Mouse (Mus musculus): ENCODE results near the gene Mfng.
A peak's percentile ranks its signal among the peaks of the same experiment; 100 is the strongest.

Mfng gene

DNA sequence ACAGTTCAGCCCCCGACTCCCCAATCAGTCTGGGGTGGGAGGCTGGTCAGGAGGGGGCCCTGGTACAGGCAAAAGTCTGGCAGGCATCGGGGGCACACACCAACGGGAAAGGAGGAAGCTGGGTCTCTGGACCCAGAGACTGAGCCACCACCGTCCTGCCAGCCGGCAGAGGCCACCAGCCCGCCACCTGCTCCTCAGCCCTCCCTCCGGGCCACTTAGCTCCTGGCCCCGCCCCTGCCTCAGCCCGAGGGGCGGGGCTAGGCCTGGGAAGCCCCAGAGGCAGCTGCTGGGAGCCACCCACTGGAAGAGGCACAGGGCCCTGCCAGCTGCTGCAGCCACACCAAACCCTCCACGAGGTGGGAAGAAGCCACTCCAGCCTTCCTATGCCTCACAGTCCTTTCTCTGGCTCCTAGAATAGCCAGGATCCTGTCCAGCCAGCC lies at the start of gene Mfng:
Mfng (minus strand) TSS at position 186 of the 440 bp plus-strand sequence.
- peak; percentile 27 to 30 for DNase-seq (ENCODE audit: low spot score in 2 of 2)

GRCm38 (mm10) chr15:78816074-78816391 lies 42.8 kb upstream of the Mfng start:
- no peak for DNase-seq (ENCODE audit: low spot score in 2 of 2)

GRCm38 (mm10) chr15:78815314-78816073 lies 42.2 kb upstream of the Mfng start:
- DNase-seq (ENCODE audit: low spot score in 2 of 2), result peak; percentile 22 to 37

GRCm38 (mm10) chr15:78813603-78814002 lies 40.3 kb upstream of the Mfng start:
- no peak for DNase-seq (ENCODE audit: low spot score in 2 of 2)

- no peak for DNase-seq (ENCODE audit: low spot score in 2 of 2)
These were observed 36.9 kb upstream of the Mfng start for GRCm38 (mm10) chr15:78810146-78810545.

- no peak for DNase-seq (ENCODE audit: low spot score in 2 of 2)
These were observed 36.5 kb upstream of the Mfng start for GRCm38 (mm10) chr15:78809739-78810138.

DNA sequence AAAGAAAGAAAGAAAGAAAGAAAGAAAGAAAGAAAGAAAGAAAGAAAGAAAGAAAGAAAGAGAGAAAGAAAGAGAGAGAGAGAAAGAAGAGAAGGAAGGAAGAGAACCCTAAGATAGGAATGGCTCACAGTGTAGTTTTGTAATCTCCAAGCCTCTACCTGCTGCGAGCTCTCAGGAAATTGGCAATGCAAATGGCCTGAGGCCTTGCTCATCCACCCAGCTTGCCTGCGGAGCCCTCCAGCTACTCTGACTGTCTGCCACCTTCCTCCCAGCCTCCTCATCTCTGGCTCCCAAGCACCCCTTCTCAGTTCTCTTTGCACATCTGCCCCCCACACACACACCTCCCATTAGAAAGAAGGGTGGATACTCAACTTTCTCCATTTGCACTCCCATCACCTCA lies 35.7 kb upstream of the Mfng start:
- no peak for DNase-seq (ENCODE audit: low spot score in 2 of 2)

DNA sequence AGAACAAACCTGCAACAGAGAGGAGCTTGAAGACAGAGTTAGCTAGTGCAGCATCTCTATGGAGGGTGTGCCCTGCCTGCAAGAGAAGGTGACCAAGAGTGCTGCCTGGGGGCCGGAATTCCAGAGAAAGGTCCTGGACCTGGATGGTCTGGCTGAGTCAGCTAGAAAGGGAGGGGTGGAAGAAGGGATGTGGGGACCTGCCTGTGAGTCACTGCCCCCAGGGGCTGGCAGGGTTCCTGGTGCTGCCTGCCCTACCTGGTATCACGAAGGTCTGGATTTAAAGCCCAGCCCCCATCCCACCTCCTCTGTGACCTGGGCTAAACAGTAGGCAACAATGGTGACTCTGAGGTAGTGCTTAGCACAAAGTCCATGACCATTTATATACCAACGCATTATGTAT lies 33.9 kb upstream of the Mfng start:
- no peak for DNase-seq (ENCODE audit: low spot score in 2 of 2)

- peak; percentile 26 to 27 for DNase-seq (ENCODE audit: low spot score in 2 of 2)
These were observed 33.3 kb upstream of the Mfng start for GRCm38 (mm10) chr15:78806614-78807013.

DNA sequence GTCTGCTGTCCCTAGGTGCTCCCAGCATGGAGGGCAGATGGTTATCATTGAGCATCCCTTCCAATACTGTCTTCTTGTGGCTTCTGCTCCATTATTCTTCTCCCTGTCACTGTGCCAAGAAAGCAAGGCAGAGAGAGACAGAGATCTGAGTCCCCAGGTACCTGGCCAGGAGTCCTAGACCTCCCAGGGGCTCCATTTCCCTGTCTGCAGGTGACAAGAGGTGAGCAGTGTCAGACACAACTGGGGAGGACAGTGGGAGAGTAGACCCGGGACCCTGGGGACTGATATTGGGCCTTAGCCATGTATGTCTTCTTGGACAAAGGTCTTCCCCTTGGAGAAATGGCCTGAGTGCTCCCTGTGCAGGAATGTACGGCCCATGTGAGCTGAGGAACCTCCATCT lies 32.1 kb upstream of the Mfng start:
- no peak for DNase-seq (ENCODE audit: low spot score in 2 of 2)

DNA sequence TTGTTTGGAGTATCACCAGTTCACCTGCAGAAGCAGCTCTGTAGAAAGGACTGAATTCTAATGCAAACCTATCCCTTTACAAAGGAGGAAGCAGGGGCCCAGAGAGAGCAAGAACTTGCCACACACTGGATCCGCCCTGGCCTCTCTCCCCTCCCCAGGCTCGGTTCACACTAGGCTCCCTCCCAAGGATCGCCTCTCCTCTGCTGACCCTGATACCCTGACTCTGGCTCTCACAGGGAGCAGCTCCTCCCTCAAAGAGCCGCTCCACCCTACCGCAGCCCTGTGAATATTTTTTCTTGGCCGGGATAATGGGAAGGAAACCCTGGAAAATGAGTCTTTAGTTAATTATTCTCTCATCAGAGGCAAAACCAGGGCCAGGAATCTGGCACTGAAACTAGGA lies 31.1 kb upstream of the Mfng start:
- no peak for DNase-seq (ENCODE audit: low spot score in 2 of 2)

- DNase-seq (ENCODE audit: low spot score in 2 of 2), result no peak
These were observed 30.2 kb upstream of the Mfng start for GRCm38 (mm10) chr15:78803499-78803900.

DNA sequence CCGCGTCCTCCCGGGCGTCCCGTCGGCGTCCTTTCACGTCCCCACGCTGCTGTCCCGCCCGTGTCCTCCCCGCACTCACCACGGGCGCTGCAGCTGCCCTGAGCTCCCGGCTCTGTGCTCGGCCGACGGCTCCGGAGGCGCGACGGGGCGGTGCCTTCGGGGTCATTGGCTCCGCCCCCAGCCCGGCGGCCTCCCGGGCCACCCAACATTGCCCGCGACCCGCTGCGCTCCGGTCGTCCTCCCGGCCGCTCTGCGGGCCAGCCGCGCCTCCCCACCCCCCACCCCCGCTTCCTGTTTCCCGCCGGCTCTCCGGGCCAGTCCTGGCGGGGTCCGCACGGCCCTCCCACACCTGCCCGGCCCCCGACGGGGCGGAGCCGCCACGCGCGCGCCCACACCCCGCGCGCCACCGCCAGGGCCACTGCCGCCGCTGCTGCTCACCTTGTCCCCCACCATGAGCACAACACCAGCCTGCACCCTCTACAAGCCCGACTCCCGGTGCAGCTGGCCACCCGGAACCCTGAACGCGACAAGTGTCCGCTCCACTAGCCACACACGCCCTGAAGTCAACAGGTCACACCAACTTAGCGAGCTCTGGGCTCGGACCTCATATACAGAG lies 29.6 kb upstream of the Mfng start, which contains the start of gene Card10:
Card10 (minus strand) TSS at position 267 of the 616 bp plus-strand sequence.
- DNase-seq (ENCODE audit: low spot score in 2 of 2), result no peak

DNA sequence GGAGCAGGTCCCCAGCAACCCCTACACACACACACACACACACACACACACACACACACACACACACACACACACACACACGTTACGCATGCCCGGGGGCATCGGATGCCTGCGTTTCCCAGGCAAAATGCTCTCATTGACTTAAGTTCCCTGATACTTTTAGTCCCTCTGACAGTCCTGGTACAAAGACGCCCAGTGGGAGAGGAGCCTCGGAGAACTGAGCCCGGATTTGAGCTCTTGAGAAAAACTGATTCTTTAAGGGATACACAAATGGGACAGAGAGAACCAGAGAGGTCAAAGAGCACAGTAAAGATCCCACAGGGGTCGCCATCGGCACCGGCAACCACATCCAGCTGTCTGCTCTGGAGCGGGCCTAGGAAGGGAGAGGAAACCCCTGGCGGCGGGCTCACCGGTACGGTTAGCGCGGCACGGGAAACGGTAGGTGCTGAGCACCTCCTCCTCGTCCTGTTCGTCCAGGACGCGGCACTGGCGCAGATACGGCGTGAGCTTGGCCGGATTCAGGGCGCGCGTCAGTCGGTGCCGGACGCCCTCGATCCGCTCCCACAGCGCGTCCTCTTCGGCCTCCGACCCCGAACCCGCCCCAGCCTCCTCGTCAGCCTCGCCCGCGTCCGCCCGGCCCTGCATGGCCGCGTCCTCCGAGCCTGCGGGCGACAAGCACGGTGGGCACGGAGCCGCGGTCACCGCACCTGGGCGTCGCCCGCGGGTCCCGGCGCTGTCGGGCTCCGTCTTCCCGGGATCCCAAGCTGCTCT lies 28.9 kb upstream of the Mfng start:
- DNase-seq (ENCODE audit: low spot score in 2 of 2), result no peak

GRCm38 (mm10) chr15:78801571-78801970 lies 28.3 kb upstream of the Mfng start:
- no peak for DNase-seq (ENCODE audit: low spot score in 2 of 2)

GRCm38 (mm10) chr15:78799029-78799428 lies 25.8 kb upstream of the Mfng start:
- DNase-seq (ENCODE audit: low spot score in 2 of 2), result peak; percentile 19 to 35

DNA sequence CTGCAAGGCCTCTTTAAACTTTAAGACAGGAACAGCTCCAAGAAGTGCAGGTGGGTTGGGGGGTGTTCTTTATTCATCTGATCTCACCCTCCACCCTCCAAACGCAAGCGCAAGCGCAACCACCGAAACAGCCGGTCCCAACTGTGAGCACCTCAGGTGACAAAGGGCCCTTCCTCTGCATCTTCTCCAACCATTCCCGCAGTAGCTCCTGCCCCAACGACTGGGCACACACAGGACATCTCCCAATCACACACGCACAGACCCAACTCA lies 23.7 kb upstream of the Mfng start:
- DNase-seq (ENCODE audit: low spot score in 2 of 2), result no peak

DNA sequence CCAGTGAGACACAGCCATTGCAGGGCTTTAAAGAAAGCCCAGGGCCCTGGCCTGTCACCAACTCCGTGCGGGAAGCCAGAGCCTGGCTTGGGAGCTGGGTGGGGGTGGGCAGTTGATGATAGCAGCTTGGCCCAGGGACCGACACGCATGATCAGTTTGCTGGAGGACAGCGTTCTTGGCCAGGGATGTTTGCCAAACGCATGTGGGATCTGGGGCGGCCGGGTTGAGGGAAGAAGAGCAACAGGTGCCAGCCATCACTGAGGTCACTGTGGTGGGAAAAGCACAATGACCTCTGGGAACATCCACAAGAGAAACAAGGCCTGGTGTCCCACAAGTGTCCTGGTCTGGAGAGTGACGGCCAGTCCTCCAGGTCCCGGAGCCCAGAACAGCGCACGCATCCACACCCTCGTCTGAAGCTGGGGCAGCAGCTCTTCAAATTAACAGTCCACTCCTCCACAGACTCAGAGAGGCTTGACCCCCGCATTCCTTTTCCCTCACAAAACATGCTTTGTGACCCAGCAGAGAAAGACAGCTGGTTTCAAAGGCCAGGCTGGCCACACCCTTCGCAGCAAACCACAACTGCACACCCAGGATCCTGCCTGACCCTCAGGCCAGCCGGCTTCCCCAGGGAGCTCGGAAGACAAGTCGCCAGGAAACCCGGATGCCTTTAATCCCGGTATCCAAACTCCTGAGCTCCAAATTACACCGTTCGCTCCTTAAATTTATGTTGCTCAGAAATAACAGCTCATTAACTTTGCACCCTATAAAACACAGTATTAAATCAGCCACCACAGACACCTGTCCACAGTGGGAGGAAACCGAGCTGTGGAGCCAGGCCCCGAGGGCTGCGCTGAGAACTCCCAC lies 23.2 kb upstream of the Mfng start:
- no peak for DNase-seq (ENCODE audit: low spot score in 2 of 2)

DNA sequence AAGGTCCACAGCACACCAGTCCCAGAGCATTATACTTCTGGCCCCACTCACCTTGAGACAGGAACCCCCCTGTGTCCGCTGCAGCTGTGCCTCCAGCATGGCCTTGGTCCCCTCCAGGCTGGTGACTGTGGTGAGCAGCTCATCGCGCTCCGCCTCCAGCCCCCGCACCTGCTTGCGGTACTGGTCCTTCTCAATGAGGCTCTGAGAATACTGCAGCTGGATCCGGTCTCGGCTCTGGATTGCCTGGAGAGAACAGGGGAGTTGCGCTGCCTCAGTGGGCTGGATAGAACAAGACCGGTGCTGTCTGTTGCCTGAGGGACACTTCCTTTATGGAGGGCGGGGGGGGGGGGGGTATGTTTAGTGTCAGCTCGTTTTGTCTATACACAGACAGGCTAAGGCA lies 17.7 kb upstream of the Mfng start:
- DNase-seq (ENCODE audit: low spot score in 2 of 2), result no peak

- no peak for DNase-seq (ENCODE audit: low spot score in 2 of 2)
These were observed 17.2 kb upstream of the Mfng start for GRCm38 (mm10) chr15:78790451-78790850.

DNA sequence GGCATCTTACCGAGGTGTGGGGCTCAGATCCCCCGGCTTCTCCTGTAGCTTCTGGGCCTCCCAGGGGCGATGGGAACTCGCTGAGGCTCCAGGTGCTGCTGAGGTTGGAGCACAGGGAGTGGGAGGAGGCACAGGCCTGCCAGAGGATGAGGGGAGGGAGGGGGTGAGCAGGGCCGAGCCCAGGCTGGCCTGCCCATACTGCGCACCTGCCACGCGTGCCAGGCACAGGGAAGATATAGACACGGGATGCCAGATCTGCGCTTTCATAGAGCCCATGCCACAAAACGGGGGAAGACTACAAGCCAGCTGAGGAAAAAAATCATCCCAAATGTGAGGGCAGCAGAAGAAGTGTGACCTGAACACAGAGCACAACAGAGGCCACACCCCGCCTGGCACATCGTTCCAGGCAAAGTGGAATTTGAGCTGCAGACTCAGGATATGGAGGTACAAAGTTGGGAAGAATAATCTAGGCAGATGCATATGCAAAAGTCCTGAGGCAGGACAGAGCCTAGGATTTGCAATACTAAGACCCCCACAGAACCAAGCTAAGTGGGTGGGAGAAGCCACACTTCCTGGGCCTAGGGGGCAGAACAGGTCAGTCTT lies 16.5 kb upstream of the Mfng start:
- no peak for DNase-seq (ENCODE audit: low spot score in 2 of 2)

DNA sequence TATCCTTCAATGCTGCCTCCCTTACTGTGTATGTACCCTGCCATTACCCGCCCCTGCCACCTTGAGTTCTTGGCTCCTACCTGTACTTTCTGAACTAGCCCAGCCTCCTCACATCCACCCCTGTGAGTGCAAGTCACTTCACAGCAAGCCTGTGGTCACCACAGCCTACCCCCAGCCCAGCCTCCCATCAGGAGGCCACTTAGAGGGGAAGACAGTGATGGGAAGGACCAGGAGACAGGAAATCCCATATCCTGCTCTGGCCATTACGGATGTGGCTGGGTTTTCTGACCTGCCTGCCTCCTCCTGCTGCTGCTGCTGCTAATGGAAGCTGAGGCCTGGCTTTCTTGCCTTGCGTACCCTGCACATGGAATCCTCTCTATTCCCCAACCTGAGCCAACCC lies 14.8 kb upstream of the Mfng start:
- no peak for DNase-seq (ENCODE audit: low spot score in 2 of 2)
